Mouse (Mus musculus) neutrophil, adult 5-6 weeks (primary cell): ENCODE measurements around the gene 4932415D10Rik. TPM values are rescaled to one million over a fixed set of nuclear protein-coding genes. Genes with fewer than 3 reads are reported as not detected.

ENCODE experiments used
- ATAC-seq: fragments of 151-379, 151-347 bp; 2 replicates; pipeline ENCODE4 v1.8.0; 2017; ENCODE audit warnings: mild to moderate bottlenecking, moderate TSS enrichment; ENCODE audit not compliant: insufficient number of reproducible peaks, poor library complexity, low FRiP score, severe bottlenecking; ENCODE audit errors: extremely low read depth
- total RNA-seq: library from RNA; stranded (forward); fragments of 200-1000 nt; gene quantifications from 2 replicates; pipeline ENCODE4 v1.2.3, GENCODE M21; 2017

Gene 4932415D10Rik
- total RNA-seq, result not detected in 2 replicates

DNA sequence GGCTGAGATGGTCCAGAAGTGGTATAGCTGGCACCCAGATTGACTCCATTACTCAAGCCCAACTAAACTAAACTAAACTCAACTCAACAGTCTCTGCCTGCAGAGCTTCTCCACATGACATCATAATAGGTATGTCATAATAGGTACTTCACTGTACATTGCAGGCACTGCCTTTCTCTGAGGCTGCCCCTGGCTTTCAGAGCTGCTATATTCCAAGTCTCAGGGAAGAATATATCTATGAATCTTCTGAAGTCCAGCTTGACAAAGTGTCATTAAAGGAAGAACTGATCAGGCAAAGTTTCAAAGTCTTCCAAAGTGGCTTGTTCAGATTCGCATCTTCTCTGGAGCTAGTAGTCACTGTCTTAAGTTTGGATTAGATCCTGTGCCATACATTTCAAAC, at the start of gene 4932415D10Rik:
Gene 4932415D10Rik, minus strand, starts transcription at position 101 of the 400 bp plus-strand sequence.
- no peak for ATAC-seq

DNA sequence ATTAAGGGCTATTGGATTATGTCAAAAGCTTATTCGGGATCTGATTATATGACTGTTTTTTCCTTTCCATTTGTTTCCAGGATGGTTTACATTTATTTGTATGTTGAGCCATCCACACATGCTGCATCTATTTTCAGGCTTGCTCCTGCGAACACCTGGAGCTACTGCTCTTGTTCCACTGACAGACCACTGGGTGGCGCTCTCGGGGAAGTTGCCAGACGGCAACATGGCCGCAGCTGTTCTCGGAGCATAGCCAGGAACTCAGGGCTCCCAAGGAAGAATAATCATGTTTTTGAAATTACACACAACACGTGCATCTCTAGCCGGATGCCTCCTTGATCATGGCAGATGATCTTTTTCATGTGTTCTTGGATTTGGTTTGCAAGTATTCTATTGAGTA, 45.5 kb upstream of the 4932415D10Rik start:
- no peak for ATAC-seq

DNA sequence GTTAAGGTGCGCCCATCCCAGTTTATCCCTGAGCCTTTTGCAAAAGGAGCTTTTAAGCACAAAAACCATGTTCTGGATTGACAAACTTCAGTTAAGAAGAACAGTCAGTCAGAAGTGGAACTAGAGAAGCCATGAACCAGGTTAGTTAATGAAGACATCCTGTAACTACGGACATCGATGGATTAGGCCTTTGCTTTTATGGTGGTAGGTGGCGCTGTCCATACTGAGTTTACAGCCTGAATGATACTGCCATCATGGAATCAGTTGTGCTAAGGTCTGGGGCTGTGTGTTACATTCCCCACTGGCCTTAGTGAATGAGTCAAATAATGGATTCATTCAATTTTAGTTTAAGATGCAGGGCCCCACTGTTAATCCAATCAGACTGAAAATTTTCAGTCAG, 39.0 kb upstream of the 4932415D10Rik start:
- no peak for ATAC-seq

DNA sequence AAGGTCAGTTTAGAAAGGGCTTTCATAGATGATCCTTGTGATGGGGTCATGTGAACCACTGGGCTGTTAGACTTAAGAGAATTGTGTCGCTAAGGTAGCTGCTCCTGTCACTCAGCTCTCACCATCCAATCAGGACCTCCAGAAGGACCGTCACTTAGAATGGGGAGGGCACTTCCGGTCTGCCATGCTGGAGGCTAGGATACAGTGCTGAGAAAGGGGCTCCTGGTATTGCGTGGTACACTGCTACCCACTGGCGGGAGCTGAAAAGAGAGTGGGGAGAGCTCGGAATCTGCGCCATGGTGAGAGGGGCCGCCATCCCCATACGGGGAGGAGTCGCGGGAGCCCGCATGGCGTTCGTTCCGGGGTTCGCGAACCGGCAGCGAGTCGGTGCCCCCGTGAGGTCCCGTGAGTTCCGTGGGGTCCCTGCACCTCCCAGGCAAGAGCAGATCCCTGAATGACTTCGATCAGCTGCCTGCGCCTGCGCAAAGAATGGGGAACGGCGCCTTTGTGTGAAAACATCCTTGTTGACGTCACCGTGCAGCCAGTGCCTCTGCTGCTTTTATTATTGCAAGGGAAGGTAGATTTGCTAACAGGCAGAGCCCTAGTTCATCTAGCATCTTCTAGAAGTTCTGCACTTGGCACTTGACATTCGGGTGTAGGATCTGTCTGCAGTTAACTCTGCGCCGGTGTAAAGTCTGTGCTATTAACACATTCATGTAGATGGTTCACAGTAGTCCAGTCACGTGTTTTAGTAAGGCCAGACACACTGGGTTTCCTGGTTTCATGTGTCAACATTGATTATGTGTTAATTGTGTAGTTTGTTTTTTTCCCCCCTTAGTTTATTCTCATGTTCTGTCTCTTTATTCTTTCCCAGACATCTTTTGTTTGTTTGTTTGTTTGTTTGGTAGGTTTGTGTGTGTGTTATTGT, 38.0 kb upstream of the 4932415D10Rik start, which contains the start of gene Gm4924:
Gene Gm4924, plus strand, starts transcription at position 173 of the 928 bp plus-strand sequence.
- ATAC-seq, result peak; percentile 88

DNA sequence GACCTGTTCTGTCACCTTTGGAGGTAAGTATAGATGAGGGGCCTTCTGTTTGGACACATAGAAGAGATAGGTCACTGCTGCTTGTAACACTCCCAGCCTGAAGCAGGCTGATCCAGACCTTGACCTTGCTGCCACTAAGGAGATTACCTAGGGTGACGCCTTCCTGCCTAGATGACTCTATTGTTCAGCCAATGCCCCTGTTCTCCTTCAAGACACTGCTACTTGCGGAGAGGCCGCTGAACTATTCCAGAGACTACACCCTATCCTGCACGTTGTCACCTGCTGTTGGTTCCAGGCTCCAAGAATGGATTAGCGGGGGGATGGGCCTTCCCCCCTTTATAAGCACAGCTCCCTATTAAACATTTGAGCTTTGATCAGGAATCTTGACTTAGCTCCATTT, 13.4 kb upstream of the 4932415D10Rik start:
- no peak for ATAC-seq

DNA sequence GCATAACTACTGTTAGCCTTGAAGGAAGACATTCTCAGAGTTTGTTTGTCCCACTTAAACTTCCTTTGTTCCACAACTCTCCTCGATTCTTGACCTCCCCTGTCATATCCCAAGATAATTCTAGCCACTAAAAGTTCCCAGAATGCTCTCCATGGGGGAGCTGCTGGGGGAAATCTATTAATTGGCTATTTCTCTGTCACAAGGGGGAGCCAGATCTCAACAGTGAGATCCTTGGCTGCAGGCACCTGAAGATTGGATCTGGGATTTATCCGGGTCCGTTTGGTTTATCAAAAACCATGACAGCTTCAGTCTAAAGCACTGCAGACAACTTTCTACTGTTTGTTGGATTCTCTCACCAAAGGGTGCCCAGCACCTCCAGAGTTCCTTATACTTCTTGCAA, 3.8 kb upstream of the 4932415D10Rik start:
- ATAC-seq, result no peak

DNA sequence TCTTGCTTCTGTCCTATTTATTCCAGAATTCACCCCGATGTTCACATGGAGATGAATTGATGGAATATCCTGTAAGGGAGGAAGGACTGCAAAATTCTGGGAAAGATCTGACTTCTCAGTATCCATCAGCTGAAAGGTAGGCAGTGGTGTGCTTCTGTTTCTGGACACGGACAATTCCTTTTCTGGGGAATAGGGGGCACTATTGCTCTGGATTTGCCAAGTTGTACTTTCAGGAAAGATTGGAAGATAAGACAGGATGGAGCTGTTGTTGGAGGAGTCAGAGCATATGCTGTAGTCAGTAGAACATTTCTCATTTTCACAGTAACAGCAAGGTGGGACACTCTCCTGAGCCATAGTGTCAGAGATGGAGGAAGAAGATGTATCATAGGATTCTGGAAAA, 19.9 kb downstream of the 4932415D10Rik start:
- no peak for ATAC-seq

DNA sequence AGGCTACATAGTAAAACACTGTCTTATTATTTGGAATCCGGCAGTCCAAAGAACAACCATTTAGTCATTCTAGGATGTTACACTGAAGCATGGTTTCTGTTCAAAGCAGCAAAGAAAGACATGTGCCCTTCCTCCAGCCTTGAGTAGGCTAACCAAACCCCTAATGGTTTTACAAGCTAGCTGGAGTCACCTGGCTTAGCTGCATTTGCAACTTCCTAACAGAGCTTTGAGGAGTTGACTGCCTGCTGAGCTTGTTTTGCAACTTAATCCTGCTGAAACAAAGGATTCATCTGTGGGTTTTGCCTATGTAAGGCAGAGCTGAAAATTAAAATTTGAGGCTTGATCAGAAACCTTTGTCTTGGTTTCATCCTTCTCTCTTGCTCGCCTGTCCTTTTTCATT, 59.1 kb downstream of the 4932415D10Rik start:
- ATAC-seq, result no peak

DNA sequence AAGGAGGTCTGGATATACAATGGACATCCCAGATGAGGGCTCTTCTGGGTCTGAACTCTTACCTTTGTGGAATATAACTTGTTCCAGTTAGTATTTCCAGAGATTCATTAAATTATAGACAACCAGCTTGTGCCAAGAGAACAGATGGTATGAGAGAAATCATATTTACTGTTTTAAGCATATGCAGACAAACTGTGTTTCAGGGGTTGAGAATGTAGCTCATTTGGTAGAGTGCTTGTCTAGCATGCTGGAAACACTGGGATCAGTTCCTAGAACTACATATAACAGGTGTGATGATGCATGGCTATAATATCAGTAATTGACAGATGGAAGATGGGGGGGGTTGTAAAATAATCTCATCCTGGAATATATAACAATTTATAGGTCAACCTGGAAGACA, 71.4 kb downstream of the 4932415D10Rik start:
- no peak for ATAC-seq

DNA sequence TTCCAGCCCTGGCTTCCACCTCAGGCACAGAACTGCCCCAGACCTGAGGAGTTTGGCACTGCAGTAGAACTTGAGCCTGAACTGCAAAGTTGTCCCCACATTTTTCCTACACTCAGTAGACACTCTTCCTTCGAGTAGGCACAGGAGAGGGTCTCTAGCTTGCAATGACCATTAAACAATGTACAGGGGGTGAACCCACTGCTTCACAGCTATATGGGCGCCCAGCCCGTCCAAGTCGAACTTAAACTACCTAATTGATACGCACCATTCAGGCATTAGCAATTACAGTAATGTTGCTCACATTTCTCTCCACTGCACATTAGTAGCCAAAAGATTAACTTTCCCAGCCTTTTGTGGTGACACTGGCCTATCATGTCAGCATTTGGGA, 75.0 kb downstream of the 4932415D10Rik start:
- ATAC-seq, result no peak

DNA sequence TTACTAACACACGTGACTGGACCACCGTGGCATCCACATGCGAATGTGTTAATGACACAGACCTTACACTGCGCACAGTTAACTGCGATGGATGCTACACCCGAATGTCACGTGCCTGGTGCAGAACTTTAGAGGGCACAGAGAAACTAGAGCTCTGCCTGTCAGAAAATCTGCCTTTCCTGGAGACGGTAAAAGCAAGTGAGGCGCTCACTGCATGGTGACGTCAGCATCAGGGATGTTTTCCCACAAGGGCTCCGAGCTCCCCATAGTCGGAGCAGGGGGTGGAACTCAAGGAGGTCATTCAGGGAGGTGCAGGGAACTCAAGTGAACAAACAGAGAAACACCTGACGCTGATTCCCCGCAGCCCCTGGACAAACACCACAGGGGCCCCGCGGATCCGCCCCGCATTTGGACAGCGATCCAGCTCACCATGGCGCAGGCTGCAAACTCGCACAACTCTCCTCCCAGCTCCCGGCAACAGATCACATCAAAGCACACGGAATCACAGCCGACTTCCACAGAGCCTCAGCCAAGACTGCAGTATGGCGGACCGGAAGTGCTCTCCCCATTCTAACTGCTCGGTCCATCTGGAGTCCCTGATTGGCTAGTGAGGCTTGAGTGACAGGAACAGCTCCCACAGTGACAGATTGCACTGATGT, 75.5 kb downstream of the 4932415D10Rik start, which contains the start of gene Zfp938:
Gene Zfp938, minus strand, starts transcription at position 539 of the 659 bp plus-strand sequence.
- peak; percentile 97 for ATAC-seq

Other genes with a start within 250 kb of the 4932415D10Rik start
- 5.9 and 6.2 TPM in 2 replicates for gene BC024063, start 233.2 kb downstream of the 4932415D10Rik start, total RNA-seq
- 15.1 and 16.9 TPM in 2 replicates for gene AU041133, start 188.6 kb downstream of the 4932415D10Rik start, total RNA-seq
- gene Zfp938, start 75.3 kb downstream of the 4932415D10Rik start, total RNA-seq, result 5.5 and 7.9 TPM in 2 replicates
- 3.3 and 5.9 TPM in 2 replicates for gene Gm4924, start 37.7 kb upstream of the 4932415D10Rik start, total RNA-seq
- gene Gm1553, start 176.0 kb upstream of the 4932415D10Rik start, total RNA-seq, result not detected in 2 replicates